Mouse (Mus musculus) naive thymus-derived CD4-positive, alpha-beta T cell, adult 2 months (primary cell): ENCODE measurements at regions not wholly inside any gene's neighbourhood (a gene's known extent, or its start where the extent isn't known, plus 50 kb on each side); places are given as distances from the start of the nearest gene placed in this dataset.
A peak's percentile ranks its signal among the peaks of the same experiment; 100 is the strongest.

Experiments used
- DNase-seq: peaks from one replicate; pipeline ENCODE4 v3.0.0-alpha.2; 2011; ENCODE audit warnings: low read depth

DNA sequence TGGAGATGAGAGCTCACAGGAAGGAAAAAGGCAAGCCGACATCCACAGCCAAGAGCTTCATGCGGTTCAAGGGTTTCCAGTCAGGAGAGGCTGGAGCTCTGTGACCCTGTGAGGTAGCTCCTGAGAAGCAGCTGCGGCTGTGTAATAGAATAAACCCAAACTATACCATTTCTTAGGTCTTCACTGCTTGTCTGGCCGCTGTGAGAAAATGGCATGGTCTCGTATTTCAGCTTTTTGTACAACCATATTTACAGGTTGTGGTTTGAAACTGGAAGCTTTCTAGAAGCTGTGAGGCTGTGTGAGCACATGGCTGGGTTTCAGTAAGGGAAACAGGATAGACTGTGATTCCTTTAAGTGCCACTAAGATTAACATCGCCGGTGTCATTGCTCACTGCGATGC is 388.6 kb upstream of the Gm11114 start:
- no peak for DNase-seq

DNA sequence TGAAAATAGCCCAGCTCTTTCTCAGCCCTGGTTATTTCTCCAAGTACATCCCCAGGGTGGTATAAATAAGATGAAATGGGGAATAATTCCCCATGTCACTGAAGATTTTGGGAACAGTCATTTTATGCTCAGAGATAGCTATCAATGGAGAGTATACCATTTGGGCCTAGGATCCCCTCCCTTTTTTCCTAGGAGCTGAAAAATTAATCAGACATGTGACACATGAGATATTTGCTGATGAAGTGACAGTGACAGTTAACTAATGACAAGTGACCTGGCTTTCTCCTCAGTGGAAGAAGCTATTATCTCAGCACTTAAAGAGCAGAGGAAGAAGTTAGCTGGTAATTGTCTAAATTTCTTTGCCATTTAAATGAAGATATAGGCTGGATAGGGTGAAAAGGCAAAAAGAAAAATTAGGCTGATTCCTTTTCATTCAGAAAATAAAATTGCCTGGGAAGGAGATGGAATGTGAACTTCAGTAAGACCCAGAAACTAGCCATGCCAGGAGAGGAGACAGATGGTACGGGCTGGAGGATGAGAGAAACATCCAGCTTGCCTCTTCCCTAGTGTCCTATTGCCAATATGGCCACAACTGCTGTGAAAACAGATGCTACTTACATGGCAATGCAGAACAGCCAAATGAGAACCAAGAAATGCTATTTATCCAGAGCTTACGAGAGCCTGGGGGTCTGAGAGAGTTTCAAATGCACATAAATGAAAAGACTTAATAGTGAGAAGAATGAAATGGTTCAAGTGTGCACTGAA is 376.1 kb upstream of the Gm11114 start:
- DNase-seq: no peak

DNA sequence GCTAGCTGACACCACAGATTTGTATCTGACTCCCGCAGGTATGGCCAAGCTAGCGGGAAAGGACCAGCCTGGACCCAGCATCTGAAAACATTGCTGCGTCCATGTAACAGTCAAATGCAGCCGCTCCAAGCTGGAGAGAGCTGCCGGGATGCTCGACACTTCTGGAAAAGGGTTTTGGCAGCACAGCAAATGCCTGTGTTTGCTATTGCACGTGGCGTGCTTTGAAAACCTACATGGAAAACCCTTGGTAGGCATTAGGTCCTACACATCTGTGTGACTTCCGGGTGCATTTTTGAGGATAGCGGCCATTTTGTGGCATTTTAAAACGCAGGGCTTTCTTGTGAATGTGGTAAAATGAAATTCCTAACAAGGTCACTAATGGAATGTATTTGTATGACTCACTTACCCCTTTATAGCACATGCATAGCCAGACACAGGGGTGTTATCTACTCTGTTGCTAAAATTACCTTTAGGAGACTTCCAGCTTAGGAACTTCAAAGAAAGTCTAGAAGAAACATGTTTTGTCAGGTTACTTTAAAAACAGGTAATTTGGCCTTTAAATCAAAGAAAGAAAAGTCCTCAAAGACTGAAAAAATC is 345.9 kb upstream of the Gm11114 start:
- no peak for DNase-seq

DNA sequence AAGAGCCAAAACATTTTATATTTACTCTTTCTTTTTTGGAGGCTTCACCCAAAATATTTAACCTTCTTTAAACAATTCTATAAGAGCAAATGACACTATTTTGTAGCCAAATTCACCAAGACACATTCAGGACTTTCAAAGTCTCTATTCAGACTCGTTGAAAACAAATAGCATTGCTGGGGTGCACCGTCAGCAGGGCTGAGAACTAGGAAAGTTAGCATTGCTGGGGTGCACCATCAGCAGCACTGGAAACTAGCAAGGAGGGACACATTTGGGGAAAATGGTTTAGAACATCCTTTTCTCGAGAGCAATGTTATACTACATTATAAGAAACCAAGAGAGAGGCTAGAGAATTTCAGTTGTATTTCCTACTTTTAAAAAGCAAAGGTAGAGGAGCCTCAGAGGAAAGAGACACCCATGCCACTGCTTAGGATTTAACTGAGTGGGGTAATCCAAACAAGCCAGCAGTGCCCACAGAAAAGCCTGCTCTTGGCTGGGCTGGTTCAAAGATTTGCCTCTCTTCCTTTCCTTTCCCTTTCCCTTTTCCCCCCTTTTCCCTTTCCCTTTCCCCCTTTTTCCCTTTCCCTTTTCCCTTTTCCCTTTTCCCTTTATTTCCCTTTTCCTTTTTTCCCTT is 342.5 kb upstream of the Gm11114 start:
- peak; percentile 17 for DNase-seq

DNA sequence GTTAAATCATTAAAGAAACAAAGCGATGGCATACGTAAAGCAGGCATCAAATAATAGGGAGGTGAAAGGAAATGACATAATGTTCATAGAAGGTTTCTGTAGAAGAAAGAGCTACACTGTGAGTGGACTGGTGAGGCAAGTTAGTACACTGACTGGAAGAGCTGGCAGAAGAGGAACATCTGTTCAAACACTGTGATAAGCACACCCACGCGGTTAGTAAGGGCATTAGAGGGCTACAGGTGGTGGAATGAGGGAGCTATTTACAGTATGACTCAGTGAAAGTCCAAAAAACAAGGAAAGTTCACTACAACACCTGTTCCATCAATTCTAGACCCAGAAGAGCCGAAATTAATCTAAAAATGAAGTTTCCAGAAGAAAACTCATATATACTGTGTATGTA is 335.1 kb upstream of the Gm11114 start:
- DNase-seq: no peak

DNA sequence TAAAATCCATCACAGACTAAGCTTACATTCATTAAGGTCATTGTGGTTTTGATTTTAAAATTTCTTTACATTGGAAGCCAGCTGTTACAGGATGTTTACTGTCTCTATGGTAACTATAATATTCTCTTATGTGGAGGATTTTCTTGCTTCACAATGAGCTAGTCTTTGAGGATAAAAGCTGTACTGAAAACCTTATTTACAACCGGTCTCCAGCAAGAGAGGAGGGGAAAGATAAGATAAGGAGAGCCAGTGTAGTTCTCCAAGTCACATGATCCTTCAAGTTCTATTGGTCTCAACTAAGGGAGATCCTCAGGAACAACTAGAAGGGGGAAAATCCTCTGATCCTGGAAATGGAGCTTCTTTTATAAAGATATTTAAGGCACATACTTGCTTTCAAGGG is 309.2 kb upstream of the Gm11114 start:
- peak; percentile 28 for DNase-seq

DNA sequence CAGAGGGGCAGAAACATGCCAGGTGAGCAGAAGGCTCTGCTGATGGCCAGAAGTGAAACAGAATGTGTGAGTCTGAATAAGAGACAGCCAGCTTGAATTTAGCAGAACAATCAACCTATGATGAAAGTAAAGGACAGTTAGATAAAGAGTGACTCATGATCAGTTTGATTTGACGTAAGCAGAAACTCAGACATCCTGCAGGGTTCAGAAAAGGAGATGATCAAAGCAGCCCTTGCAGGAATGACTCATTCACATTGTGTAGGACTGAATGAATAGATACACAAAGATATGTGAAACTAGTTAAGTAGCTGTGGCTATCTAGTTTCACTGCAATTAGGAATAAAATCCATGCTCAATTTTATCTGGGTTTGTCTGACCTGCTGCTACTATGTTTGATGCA is 301.2 kb upstream of the Gm11114 start:
- peak; percentile 12 for DNase-seq

DNA sequence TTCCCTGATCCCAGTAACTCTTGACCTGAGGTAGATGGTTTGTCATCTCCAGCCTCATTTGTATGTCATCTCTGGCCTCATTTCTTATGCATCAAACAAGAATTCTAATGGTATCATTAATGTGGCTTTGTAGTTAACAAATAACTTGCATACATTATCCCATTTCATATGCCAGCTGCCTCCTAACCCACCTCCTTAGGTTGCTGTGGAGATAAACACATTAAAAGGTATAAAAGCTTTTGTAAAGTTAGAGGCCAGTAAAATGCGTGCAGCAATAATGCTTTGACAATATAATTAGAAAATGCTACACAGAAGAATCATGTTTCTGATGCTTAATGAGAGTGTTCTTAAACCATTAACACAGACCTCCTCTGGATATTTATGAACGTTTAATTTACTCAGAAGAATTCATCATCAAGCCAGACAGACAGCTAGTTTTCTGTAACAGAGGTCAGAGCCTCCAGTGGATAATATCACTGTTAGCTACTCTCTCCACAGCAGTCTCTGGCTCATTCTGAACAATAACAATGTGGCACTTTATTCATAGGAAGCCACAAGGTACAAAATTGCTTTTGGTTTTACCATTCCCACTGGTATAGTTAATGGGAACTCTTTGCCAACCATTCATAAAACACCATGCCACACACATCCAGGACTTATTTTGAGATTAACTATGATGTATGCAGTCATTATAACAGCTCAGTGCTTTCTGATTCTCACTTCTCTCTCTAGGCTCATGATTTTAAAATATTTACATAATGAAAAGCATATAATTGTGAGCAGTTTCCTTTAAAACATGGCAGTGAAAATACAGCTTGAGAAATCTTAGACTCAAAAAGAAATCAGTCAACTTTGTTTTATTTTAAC is 264.2 kb upstream of the Gm11114 start:
- no peak for DNase-seq

DNA sequence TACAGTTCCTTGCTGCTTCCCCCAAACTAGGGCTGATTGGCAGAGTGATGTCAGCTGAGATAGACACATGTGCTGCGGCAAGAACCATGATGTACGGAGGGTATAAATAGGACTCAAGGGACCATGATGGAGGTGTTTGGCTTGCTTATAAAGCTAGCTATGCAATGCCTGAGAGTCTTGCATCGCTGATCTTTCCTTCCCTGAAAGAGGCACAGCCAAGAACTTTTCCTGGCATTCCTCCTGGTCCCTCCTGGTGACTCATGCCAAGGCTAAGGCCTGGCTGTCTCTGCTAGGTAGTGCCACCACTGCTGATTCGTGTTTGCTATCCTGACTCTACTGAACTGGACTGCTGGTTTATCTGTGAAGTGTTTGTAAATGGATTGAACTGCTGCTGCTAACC is 260.0 kb upstream of the Gm11114 start:
- DNase-seq: no peak

DNA sequence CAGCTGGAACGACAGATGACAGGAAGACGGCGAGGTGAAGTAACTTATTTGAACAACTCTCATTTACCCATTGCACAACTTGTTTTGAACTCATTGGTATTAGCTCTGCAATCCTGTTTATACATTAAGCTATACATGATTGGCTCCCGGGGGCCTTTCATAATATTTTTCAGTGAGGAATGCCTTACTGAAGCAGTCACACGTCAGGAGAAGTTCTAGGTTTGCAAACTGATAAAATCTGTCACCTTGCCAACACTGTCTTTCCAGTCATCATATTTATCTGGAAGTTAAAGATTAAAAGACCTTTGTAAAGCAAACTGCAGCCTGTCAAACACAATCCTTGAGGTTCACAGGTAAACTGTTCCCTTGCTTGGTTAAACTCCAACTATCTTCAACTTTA is 232.6 kb upstream of the Gm11114 start:
- no peak for DNase-seq

DNA sequence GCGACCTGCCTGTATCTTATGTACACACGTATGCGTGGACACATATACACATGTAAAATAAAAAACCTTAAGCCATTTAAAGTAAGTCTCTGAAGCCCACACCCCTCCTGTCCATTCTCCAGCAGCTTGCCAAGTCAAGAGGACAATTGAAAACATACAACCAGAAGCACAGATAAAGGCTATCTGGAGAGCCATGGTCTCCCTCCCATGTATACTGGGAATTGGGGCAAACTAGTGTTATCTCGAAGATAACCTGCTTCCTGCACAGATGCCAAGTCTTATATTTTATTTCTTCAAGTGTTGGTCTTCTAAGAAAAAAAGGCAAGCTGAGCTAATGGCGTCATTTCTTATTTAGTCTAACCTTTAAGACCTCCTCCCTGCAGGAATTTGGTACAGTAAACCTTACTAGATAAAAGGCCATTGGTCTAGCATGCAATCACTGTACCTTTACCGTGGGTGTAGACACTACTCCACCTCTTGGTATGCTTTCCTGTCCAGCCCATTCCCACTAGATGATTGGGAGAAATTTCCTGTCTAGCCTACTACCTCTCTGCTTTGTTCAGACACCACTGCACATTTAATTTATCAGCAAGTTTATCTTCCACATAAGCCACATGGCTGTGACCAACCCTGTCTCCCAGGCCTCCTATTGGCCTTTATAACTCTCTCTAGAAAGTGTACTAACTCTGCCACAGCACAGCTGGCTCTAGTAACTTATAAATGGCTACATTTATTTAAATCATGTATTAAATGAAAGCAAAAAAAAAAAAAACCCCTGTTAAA is 223.8 kb upstream of the Gm11114 start:
- DNase-seq: no peak

DNA sequence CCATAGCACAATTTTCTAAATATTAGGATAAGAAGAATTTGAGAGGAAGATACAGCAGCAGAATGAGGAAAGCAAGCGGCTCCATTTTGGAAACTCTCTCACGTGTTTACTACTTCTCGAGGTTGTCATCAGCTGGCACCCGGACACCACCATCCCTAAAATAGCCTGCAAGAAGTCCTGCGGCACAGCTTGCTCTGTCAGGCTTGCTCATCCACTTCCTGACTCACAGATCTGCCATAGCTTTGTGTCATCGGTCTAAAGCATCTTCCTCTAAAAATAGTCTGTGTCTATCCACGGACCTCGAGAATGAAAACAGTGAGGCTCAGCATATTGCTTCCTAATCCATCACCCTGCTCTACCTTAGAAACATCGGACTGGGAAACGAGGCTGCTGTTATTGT is 222.3 kb upstream of the Gm11114 start:
- DNase-seq: no peak

DNA sequence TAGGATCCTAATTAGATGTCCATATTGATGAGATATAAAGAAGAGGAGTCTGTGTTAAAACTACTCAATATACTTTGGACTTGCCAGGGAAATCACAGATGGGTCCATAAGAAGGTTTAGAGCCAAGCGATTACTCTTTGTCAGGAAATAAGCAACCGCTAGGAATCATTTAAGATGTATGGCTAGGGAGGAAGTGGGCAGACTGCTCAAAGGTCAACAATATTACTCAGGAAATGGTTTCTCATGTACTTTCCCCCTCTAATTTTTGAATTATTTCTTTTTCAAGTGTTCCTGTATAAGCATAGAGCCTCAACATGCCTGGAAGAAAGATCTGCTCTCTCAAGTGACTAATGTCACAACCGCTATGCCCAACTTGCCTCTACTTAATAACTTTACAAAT is 217.3 kb upstream of the Gm11114 start:
- DNase-seq: no peak

DNA sequence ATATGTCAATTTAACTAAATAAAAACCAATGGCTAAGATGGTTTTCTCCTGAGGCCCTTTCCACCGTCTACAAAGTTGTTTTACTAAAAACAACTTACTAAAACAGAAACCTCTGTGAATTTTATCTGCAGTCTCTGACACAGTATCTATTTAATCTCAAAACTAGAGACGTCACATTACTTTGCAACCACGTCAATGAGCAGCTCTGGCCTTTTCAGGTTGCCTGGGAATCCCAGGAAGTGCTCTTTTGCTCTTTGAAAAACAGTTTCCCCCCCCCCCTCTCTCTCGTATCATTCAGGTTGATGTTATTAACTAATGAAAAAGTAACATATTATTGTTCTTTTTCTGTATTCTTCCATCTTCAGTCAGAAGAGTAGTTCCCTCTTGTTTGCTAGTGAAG is 216.1 kb upstream of the Gm11114 start:
- no peak for DNase-seq

DNA sequence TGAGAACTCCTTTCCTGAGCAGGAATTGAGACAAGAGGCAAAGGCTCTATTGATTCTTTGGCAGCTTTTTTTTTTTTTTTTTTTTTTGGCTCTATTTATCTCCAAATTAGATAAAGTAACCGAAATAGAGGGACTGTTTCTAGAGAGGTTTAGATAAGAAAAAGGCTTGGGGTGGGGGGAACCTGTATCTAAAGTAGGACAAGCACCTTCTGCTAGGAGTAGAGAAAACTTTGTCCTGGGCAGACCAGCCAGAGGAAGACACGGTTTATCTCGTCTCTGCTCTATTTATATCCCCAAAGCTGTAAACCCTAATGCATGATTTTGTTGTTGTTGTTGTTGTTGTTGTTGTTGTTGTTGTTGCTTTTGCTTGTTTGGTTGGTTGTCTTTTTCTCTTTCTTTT is 199.6 kb upstream of the Gm11114 start:
- DNase-seq: no peak

DNA sequence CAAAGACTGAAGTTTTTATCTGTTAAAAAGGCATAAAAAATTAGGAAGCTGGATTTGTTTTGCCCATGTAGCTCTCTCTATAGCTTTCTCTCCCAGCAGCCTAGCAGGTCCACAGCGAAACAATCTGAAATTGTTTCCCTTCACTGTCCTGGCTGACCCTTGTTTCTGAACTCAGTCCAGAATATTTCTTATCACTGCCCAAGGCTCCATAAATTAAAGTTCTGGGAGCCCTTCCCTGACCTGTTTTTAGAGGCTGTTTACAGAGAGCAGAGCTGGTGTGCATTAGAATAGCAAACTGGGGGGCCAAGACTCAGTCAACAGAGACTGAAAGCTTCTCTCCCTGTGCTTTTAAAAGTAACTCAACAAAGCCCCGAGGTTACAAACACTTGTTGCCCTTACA is 198.3 kb upstream of the Gm11114 start:
- DNase-seq: no peak

DNA sequence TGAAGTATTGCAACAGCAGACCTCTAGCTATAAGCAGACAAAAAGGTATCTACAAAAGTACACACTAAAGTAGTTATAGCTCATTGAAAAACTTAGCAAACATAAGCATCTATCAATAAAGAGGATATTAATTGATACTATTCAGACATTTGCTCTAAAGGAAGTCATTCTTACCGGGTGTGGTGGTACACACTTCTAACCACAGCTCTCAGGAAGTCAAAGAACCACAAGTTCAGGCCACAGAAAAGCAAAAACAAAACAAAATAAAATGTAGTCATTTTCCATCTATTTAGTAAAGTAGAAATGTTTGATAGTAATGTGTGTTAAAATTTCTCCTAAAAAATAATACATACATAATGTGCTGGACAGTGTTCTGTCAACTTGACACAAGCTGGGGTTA is 192.5 kb upstream of the Gm11114 start:
- peak; percentile 59 for DNase-seq

DNA sequence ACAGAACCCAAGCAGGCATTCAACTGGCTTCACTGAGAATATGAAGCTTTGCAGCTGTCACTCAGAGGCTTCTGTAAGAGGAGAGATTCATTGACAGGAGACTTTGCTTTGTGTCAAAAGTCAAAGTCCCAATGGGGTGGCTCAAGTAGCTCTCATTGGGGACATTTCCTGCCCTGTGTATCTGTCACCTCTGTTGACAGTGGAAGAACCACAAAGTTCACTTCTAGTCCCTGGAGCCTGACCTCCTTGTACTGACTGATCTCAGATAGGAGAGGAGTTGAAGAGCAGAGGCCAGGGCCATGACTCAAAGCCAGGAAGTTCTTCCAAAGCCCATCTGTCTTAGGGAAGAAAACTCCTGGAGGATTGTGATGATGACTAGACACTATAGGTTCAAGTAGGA is 191.5 kb upstream of the Gm11114 start:
- peak; percentile 30 for DNase-seq

DNA sequence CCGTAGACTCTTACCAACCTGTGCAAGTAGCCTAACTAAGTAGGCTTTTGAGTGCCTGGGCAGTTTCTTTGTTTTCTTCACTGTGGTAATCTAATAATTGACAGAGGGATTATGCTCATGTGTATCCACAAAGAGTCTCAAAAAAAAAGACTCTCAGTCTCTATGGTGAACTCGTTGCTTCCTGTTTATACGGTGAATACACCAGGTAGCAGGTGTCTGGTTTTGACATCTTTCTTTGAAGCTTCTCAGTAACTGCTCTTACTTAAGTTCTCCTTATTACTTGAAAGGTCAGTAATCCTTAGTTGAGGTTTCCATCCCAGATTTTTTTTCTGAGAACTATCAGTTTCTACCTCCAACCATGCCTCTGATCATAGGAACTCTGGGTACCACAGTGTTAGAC is 188.9 kb upstream of the Gm11114 start:
- peak; percentile 61 for DNase-seq

DNA sequence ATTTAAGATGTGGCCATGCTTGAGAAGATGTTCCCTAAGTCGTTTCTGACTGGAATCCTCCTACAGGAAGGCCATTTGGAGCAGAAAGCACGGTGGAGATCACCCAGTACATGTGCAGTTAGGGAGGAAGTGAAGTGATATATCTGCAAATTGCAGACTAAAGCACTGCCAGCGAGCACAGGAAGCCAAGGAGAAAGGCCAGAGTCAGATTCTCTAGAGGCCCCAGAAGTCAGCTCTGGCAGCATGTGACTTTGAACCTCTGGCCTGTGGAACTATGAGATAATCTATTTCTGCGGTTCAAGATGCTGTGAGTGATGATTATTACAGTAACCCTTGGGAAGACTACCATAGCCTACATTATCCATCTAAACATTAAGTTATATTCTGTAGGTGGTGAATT is 186.8 kb upstream of the Gm11114 start:
- peak; percentile 49 for DNase-seq

DNA sequence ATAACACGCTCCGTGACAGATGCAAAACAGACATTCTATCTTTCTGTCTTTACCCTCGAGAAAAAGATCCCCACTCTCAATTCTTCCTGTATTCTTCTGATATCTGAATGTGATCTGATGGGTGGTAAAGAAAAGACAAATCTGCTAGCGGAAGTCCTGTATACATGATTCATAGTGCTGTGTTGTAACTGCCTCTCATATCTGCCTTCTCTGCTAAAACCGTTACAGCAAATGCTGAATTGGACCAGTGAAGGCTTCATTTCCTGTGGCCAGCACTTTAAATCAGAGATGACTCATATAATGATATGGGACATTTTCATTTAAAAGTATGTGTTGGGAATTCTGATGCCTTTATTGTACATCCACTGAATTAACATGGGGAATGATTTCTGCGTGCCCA is 186.0 kb upstream of the Gm11114 start:
- no peak for DNase-seq

DNA sequence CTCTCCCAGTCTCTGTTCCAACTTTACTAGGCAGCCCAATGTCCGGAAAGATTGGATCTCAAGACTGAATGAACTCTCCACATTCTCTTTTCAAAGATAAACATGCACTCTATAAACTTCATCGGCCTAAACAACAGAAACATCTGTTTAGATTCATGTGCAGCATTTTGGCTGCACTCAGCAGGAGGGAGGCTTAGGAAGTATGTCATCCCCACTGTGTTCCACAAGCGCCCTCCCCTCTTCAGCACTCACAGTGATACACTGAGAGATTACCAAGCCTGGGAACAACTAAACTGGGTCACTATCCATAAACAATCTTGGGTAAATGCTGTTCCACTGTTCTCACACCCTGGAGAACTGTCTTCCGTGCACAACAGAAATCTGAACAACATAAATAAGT is 185.5 kb upstream of the Gm11114 start:
- no peak for DNase-seq
